In genomic region chr3:51224363-51225225, GRCm38 (mm10) we compare ENCODE assay signal across 8 mouse cellular contexts. TPM values are rescaled to one million over a fixed set of nuclear protein-coding genes. Genes with fewer than 3 reads are reported as not detected.
DNase-seq lines count a peak whose midpoint lies in the region; ATAC-seq and TF ChIP-seq lines count a peak whose summit lies in the region.

Gene Noct, plus strand, starts transcription at chr3:51224447.

- no peaks in the 10 kb centered on the region for H3K9me3 ChIP-seq in embryonic facial prominence, embryonic 14.5 days (ENCODE audit: control insufficient read depth, low read length)
- no peaks in the 10 kb centered on the region for H3K9me3 ChIP-seq in limb, embryonic 14.5 days (ENCODE audit: control insufficient read depth, low read length)
- H3K9me3 ChIP-seq in midbrain, postnatal 0 days (ENCODE audit: low read length): no peaks in the 10 kb centered on the region

- H3K36me3 ChIP-seq in embryonic facial prominence, embryonic 14.5 days (ENCODE audit: control insufficient read depth, insufficient read depth, low read length): no peaks in the 10 kb centered on the region
- no peaks in the 10 kb centered on the region for H3K36me3 ChIP-seq in limb, embryonic 14.5 days (ENCODE audit: control insufficient read depth, insufficient read depth, low read length)
- H3K36me3 ChIP-seq in midbrain, postnatal 0 days (ENCODE audit: insufficient read depth, low read length): 0 out of 2 replicates have a peak, but pooled peaks cover 2% of the 10 kb centered on the region

- peaks cover 14% of the 10 kb centered on the region for H3K4me1 ChIP-seq in embryonic facial prominence, embryonic 14.5 days (ENCODE audit: control insufficient read depth, insufficient read depth, low read length)
- peaks cover 7% of the 10 kb centered on the region; the same call in 1 of the 2 replicates for H3K4me1 ChIP-seq in limb, embryonic 14.5 days (ENCODE audit: control insufficient read depth, insufficient read depth, low read length)
- peaks cover 3% of the 10 kb centered on the region; the same call in 1 of the 2 replicates for H3K4me1 ChIP-seq in midbrain, postnatal 0 days (ENCODE audit: insufficient read depth, low read length)

- ATAC-seq in embryonic facial prominence, embryonic 14.5 days (ENCODE audit: low read depth): peak; percentile 93
- ATAC-seq in limb, embryonic 14.5 days (ENCODE audit: low FRiP score, low read depth): peak; percentile 90
- peak; percentile 92 for ATAC-seq in midbrain, postnatal 0 days (ENCODE audit: low FRiP score)

- WGBS in embryonic facial prominence, embryonic 14.5 days: 0% methylated on average over 40 of the region's 100 CpGs
- WGBS in limb, embryonic 14.5 days: under 1% methylated on average over 68 of the region's 100 CpGs
- under 1% methylated on average over 89 of the region's 100 CpGs for WGBS in midbrain, postnatal 0 days

- H3K9ac ChIP-seq in embryonic facial prominence, embryonic 14.5 days (ENCODE audit: low read depth, low read length): peak within 1 kb of the TSS; percentile 89
- H3K9ac ChIP-seq in limb, embryonic 14.5 days (ENCODE audit: low read depth, low read length, severe bottlenecking): peak within 1 kb of the TSS; percentile 82
- H3K9ac ChIP-seq in midbrain, postnatal 0 days (replicated peaks; ENCODE audit: low read length, poor library complexity, severe bottlenecking): peak within 1 kb of the TSS; percentile 81

- TF ChIP-seq CTCF in midbrain, postnatal 0 days (IDR thresholded peaks at IDR 0.05): no peak; the same call in 1 of the 2 replicates

- H3K27ac ChIP-seq in embryonic facial prominence, embryonic 14.5 days (replicated peaks; ENCODE audit: low read depth, low read length): peak within 1 kb of the TSS; percentile 97
- H3K27ac ChIP-seq in limb, embryonic 14.5 days (replicated peaks; ENCODE audit: low read depth, low read length): peak within 1 kb of the TSS; percentile 96
- H3K27ac ChIP-seq in midbrain, postnatal 0 days (ENCODE audit: low read depth, low read length): peak within 1 kb of the TSS; percentile 96

- peak; percentile 85 for DNase-seq in 3T3-L1 (ENCODE audit: low read depth, low spot score)
- DNase-seq in adrenal gland, postnatal 4 days (ENCODE audit: low spot score in 2 of 2): peak; percentile 67 to 76
- DNase-seq in embryonic facial prominence, embryonic 14.5 days (ENCODE audit: low spot score): peak; percentile 93
- DNase-seq in heart, adult 8-10 months (ENCODE audit: low spot score): peak; percentile 88
- peak; percentile 90 for DNase-seq in kidney, adult 9 months
- DNase-seq in limb, embryonic 14.5 days (ENCODE audit: low spot score): peak; percentile 84
- peak; percentile 93 for DNase-seq in midbrain, postnatal 0 days (ENCODE audit: low spot score)
- peak; percentile 78 for DNase-seq in spleen, postnatal 14 days (ENCODE audit: low spot score in 2 of 2)

- H3K4me3 ChIP-seq in embryonic facial prominence, embryonic 14.5 days (ENCODE audit: low read depth, low read length): peak within 1 kb of the TSS; percentile 92
- peak within 1 kb of the TSS; percentile 88 for H3K4me3 ChIP-seq in limb, embryonic 14.5 days (replicated peaks; ENCODE audit: low read length)
- peak within 1 kb of the TSS; percentile 84 for H3K4me3 ChIP-seq in midbrain, postnatal 0 days (ENCODE audit: low read depth, low read length)

- H3K27me3 ChIP-seq in embryonic facial prominence, embryonic 14.5 days (replicated peaks; ENCODE audit: control insufficient read depth, insufficient read depth, low read length): no peaks in the 10 kb centered on the region
- no peaks in the 10 kb centered on the region for H3K27me3 ChIP-seq in limb, embryonic 14.5 days (ENCODE audit: control insufficient read depth, insufficient read depth, low read length)
- no peaks in the 10 kb centered on the region for H3K27me3 ChIP-seq in midbrain, postnatal 0 days (ENCODE audit: insufficient read depth, low read length)

- H3K4me2 ChIP-seq in embryonic facial prominence, embryonic 14.5 days (ENCODE audit: low read depth, low read length): peak within 1 kb of the TSS; percentile 88
- peak within 1 kb of the TSS; percentile 69 for H3K4me2 ChIP-seq in limb, embryonic 14.5 days (replicated peaks; ENCODE audit: low read depth, low read length, severe bottlenecking)
- peak within 1 kb of the TSS; percentile 61 for H3K4me2 ChIP-seq in midbrain, postnatal 0 days (ENCODE audit: low read depth, low read length, poor library complexity, severe bottlenecking)

- TF ChIP-seq POLR2A in limb, embryonic 14.5 days (IDR thresholded peaks at IDR 0.05; ENCODE audit: borderline replicate concordance, extremely low read depth, insufficient read depth, insufficient read length): peak; percentile 60; the same call in 1 of the 2 replicates

RNA-seq across cellular contexts. Expression of gene Noct, which starts in this region (rescaled TPM):
- total RNA-seq in adrenal gland, postnatal 4 days (2021): 10 to 100 TPM; 15.1 to 17.9 TPM
- polyA plus RNA-seq in embryonic facial prominence, embryonic 14.5 days (2014; fragmentation: Nextera tagmentation; extraction: Ambion mirVana): 9.4 and 10.0 TPM in 2 replicates
- total RNA-seq in heart, adult 8-10 months (2022): 10 to 100 TPM; 32.2 to 45.2 (median 41.6) TPM
- 18.0 and 23.3 TPM in 2 replicates for polyA plus RNA-seq in limb, embryonic 14.5 days (2012; rRNA removed)
- 10.0 and 11.7 TPM in 2 replicates for polyA plus RNA-seq in limb, embryonic 14.5 days (2014; fragmentation: Nextera tagmentation; extraction: Ambion mirVana)
- 50.0 and 51.7 TPM in 2 replicates for total RNA-seq in midbrain, postnatal 0 days (2014; rRNA removed)
- polyA plus RNA-seq in midbrain, postnatal 0 days (2015; fragmentation: Nextera tagmentation; extraction: Ambion mirVana): 36.1 and 36.7 TPM in 2 replicates

Comparison
In these comparisons a context has a peak if more than half of its experiments do, and no peak if none do; other contexts are left out.
1. Peak in every context shown above with its lines: DNase-seq, ATAC-seq, H3K4me3 ChIP-seq and H3K27ac ChIP-seq.